Mouse (Mus musculus) small intestine, adult 2 months (tissue): ENCODE measurements around the gene Mapk14.

Experiments
- CTCF ChIP-seq: fragments of 200-500 bp; IDR thresholded peaks from 2 replicates; pipeline ENCODE4 v1.5.1; 2012; ENCODE audit warnings: low read depth, mild to moderate bottlenecking, control low read depth, inconsistent platforms, low read length, moderate library complexity, mixed read lengths; ENCODE audit not compliant: insufficient replicate concordance, insufficient read length; ENCODE audit errors: extremely low read depth
- POLR2A ChIP-seq: fragments of 200-500 bp; IDR thresholded peaks from 2 replicates; pipeline ENCODE4 v1.6.1; 2012; ENCODE audit warnings: low read depth, mild to moderate bottlenecking, control low read depth, inconsistent platforms, low read length, moderate library complexity

DNA sequence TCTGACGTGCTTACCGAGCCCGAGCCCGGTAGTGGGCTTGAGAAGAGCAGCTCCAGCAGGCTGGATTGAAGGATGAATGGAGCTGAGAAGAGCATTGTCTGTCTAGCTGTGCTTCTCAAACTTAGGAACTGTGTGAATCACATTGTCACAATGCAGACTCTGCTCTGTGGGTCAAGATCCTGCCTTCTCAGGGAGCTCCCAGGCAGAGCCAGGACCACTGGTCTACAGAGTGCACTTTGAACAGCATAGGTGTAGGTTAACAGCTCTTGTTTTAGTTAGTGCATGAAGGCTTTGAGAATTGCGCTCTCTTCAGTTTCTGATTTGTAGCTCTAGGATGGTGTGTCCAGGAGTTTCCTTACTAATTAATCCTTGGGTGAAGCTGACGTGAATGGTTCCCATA is 20.1 kb downstream of the Mapk14 start:
- no peak for TF ChIP-seq CTCF
- no peak for TF ChIP-seq POLR2A
